Mouse (Mus musculus): ENCODE measurements around the gene Socs2.

GRCm38 (mm10) chr10:95398489-95398888 lies 18.5 kb downstream of the Socs2 start:
- no peak for TF ChIP-seq CTCF (IDR thresholded peaks at IDR 0.05; ENCODE audit: low read depth)
- no peak for TF ChIP-seq EP300 (IDR thresholded peaks at IDR 0.05; ENCODE audit: low read depth)
